Mouse (Mus musculus): ENCODE data around the gene Tes.
A peak's percentile ranks its signal among the peaks of the same experiment; 100 is the strongest.

DNA sequence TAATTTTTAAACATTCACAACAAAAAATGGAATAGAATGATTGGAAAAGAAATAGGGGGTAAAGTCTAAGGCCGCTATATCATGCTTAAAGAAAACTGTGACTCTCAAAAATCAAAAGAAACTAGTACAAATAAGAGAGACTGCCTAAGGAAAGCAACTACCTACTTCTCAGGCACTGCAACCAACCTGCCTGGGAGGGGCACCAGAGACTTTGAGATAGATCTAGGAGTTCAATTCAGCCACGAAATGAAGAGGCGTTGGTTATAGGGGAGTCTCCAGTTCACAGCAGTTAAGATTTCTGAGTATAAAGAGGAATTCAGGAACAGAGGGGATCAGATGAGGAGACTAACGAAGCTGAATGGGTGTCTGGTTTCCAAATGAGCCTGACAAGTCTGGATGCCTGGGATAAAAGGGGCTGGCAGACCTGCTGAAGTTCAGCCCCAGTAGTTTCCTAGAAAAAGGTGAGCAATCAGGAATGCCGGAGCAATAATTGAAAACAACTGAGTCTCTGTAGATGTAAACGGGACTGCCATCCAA lies 45.7 kb downstream of the Tes start:
- peak; percentile 58 for TF ChIP-seq CTCF (IDR thresholded peaks at IDR 0.05; ENCODE audit: low read depth)
- no peak for TF ChIP-seq EP300 (IDR thresholded peaks at IDR 0.05; ENCODE audit: low read depth)

Data from heart, postnatal 0 days (tissue).